Mouse (Mus musculus) embryo, embryonic 10.5 days (tissue): Measurements from ENCODE around the gene Sobp.

Experiments used
- DNase-seq: peaks from one replicate; pipeline ENCODE4 v3.0.0-alpha.2; 2015; ENCODE audit warnings: low spot score

Gene Sobp

GRCm38 (mm10) chr10:43086888-43087287 is 87.4 kb downstream of the Sobp start:
- DNase-seq: no peak

DNA sequence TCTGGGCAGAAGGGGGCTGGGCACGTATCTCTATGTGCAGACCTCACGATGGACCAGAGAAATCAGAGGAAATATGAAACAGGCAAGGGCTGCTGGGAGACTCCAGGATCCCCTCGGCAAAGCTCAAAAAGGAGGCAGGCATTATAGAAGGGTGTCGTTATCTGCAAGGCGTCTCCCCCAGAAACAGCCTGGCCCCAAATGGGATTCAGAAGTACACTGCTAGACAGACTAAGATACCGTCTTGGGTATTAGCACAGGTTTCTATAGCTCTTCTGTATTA is 90.3 kb downstream of the Sobp start:
- DNase-seq: no peak

DNA sequence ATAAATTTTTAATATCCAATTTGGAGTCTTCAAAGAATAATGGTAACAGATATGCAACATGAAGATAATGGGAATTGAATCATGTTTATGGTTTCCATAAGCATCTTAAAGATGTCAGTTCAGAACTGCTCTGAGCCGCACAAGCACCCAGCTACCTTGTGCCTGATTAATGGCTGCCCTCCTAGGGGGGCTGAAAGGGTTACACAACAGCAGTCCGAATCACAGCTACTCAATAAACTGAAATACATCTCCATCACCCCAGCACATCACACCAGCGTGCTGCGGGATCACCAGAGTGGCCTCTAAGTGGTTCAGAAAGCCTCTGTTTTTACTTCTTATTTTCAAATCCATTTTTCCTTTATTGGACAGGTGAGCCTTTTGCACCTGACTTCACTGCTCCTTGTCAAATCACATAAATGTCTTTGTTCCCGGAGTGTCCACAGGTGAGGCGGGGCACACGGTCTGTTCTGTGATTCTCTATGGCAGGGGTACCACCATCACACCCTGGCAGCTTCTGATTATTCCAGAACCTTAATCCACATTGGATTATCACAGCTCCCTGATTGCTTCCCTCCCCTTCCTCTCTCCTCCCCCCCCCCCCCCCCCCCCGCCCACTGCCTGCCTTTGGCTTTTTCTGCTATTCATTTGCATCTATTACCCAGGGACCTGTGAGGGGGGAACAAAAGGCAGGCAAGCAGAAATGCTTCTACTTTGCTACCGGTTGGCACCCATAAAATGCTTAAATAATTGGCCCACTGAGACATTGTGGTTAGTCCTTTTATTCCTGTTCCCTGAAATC is 90.8 kb downstream of the Sobp start:
- no peak for DNase-seq

- DNase-seq: no peak
Measured at GRCm38 (mm10) chr10:43081316-43081715, 93.0 kb downstream of the Sobp start.

DNA sequence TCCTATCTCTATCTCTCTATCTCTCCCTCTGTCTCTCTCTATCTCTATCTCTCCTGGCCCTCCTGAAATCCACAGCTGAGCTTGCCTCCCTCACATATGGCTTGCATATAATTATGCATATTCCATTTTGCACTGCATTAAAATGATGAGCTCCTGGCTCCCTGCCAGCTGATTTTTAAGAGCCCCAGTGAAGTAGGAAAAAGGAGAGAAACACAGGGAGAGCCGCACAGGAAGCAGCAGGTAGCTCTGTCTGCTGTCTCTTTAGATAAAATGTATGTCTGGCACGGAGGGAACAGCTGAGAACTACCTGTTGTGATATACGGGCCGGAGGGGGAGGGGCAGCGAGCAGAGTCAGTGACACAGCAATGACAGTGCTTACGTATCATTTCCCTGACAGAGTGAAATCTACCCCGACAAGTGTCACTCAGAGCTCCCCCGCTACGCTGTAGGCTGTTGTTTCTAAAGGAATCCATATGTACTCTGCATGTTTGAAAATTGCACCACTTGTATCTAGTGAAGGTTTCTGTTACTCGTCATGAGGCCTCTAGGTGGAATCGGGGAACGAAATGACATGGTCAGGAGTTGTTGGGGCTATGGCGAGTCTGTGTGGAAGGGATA is 98.7 kb downstream of the Sobp start:
- no peak for DNase-seq

DNA sequence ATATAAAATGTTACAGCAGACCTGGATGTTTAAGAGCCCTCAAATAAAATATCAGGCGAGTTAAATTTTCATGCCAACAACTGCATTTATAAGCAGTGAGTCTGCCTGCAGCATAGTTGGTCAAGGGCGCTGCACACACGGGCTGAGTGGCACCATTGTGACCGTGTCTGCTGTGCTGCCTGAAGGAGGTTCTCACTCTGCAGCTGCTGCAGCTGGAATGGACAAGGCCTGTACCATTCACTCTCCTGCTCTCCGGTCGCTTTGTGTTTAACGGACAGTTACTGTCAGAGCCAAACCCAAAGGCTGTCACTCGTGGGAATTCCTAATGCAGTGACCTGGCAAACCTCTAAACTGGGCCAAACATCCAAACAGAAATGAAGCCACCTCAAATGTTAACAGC is 101.0 kb downstream of the Sobp start:
- no peak for DNase-seq

DNA sequence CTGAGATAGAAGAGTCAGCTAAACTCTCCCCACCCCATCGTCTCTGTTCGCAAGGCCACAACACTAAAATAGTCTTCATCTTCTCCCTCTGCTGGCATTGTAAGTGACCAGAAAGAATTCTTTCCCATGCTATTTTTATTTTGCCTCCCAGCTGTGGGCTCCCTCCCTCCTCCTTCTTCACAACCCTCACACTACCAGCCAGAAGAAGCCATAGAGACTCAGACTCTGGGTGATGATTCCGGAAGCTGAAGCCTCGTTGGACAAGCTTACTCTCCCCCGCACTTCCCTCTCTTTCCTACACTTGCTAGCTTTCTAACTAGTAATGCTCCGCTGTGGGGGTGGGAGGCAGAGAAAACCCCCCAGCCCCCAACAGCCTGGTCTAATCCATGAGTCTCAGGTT is 103.4 kb downstream of the Sobp start:
- no peak for DNase-seq

- no peak for DNase-seq
Measured at GRCm38 (mm10) chr10:43065331-43065730, 109.0 kb downstream of the Sobp start.

DNA sequence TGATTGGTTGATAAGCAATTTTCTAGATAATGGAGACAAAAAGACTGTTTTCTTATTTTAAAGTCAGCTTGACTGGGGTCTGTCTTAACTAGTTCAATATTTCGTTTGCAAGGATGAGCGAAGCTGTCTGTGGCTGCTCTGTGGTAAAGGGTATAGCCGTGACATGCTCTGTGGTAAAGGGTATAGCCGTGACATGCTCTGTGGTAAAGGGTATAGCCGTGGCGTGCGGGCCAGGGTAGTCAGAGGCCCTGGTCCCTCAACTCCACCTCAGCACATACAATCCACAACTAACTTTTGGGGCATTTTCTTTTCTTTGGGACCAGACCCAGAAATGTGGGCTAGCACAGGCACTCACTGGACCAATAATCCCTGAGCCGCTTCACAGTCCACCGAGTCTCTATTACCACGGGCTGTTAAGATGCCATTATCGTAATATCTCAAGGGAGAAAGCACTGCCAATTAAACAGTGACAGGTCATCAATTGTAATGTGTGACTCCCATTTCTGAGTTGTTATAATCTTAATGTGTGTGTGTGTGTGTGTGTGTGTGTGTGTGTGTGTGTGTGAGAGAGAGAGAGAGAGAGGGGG is 112.7 kb downstream of the Sobp start:
- no peak for DNase-seq

GRCm38 (mm10) chr10:43055405-43055804 is 118.9 kb downstream of the Sobp start:
- DNase-seq: no peak

DNA sequence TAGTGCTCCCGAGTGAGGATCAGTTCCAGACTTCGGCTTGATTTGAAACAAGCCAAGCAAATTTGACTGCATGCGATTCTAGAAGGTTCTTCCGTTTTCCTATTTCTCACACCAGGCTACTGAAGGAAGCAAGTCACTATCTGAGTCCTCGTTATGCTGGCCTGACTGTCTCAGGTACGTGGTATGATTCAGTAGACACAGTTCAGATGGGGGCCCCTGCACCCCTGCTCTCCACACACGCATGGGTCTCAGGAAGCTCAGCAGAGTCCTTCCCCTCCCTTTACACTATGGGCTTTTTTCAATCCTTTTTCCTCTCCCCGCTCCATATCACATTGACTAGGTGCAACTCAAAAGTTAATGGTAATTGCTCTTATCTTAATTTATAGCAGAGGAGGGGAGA is 119.6 kb downstream of the Sobp start:
- no peak for DNase-seq

DNA sequence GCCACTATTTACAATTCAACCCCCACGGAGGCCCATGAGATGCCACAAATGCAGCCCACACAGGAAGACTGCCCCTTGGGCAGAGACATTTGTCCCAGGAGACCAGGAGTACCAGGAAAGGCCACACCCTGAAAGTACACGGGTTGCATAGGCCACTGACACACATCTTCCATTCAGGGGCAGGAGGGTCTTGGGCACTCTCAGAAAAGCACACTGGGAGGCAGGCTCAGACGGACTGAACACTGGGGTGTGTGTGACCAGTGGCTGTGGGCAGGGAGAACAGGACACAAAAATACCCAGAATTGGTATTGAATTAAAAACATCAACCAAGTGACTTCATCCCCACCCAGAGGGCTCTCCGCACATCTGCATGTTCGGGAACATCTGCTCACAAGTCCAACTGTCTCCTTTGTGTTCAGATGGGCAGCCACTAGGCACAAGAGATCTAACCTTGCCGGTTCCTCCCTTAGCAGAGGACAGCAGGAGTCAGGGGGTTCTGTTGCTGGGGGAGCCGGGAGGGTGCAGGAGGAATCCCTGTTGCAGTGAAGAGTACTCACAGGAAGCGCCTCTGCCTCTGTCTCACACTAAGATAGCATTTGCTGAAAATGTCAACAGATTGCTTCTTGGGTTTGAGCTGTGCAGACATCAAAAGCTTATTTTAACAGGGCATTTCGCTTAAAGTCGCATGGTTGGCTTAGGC is 120.3 kb downstream of the Sobp start:
- DNase-seq: no peak

GRCm38 (mm10) chr10:43052462-43052861 is 121.9 kb downstream of the Sobp start:
- peak; percentile 64 for DNase-seq

- no peak for DNase-seq
Measured at GRCm38 (mm10) chr10:43047804-43048348, 126.5 kb downstream of the Sobp start.

GRCm38 (mm10) chr10:43043351-43044209 is 130.8 kb downstream of the Sobp start:
- DNase-seq: peak; percentile 79

- no peak for DNase-seq
Measured at GRCm38 (mm10) chr10:43042591-43043327, 131.6 kb downstream of the Sobp start.

DNA sequence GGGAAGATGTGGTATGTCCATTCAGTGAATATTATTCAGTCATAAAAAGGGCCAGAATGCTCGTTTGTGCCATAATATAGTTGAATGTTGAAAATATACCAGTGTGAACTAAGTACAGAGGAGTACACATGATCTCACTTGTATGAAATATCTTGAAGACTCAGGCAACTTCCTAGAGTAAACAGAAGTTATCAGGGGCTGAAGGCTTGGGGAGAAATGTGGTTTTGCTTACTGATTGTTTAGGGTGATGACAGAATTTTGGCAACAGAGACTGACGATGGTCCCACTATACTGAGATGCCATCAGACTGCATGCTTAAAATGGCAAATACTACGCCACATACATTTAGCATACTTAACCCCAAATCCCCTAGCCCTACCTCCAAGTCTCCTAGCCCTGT is 132.5 kb downstream of the Sobp start:
- DNase-seq: no peak

- peak; percentile 27 for DNase-seq
Measured at GRCm38 (mm10) chr10:43037455-43037793, 136.9 kb downstream of the Sobp start.

DNA sequence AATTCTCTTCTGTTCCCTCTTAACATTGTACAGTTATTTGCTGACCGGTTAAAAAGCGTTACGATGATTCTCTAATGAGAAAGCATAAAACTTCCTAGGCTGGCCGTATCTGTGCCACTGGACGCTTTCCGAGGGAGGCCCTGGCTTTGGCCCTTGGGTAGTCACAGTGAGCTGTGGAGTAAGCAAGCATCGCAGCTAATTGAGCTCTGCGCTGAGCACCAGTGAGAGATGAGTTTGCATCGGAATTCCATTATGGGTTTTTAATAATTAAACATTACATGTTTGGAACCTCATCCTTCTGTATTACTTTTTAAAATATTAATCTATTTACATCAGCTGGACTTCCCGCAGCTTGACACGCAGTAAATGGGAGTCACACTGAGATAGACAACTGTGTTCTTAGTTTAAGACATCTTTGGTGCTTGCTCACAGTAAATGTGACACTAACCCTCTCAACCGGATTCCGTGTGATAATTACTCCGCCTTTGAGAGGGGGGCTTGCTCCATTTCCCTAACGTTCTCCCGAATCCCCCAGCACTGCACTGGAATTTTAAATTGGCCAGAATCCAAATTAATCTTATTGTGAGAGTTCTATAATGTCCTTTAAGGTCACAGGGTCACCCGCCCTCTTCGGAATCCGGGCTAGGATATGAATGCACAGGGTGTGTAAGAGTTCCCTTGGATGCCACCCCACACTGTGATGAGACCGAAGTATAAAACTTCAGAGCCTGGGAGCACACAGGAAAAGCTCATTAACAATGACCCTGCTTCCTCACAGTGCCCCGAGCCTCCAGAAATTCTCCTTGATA is 137.5 kb downstream of the Sobp start:
- peak; percentile 36 for DNase-seq

DNA sequence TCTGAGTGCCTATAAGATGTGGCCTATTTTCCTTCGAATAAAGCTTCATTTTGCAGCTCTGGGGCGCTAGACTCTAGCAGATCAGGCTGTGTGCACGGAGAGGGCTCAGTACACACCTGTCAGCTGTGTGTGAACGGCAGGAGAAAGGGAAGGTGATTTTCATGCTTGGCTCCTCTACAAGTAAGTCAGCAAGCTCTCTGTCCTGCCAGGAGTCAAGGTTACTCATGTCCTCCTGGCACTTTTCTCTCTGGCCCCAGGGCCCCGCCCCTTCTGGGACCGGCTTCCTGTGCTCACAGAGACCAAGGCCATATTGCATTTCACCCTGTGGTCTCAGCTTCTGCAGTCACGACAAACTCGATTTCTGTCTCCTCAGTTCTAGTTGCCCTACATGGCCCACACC is 138.8 kb downstream of the Sobp start:
- no peak for DNase-seq
